Mouse (Mus musculus) hindbrain, embryonic 10.5 days (tissue): ENCODE data around the gene Ncapd2. TPM values are rescaled to one million over a fixed set of nuclear protein-coding genes. Genes with fewer than 3 reads are reported as not detected.

Experiments
- DNase-seq: peaks from one replicate; pipeline ENCODE4 v3.0.0-alpha.2; 2017; ENCODE audit warnings: low spot score
- H3K27ac ChIP-seq: fragments of 300-500 bp; sonication (generic); 2 replicates; pipeline ENCODE4 v1.5.1; 2016; ENCODE audit warnings: mild to moderate bottlenecking, moderate library complexity
- H3K27me3 ChIP-seq: fragments of 300-500 bp; sonication (generic); 2 replicates; pipeline ENCODE4 v1.6.1; 2016; ENCODE audit warnings: mild to moderate bottlenecking; ENCODE audit not compliant: poor library complexity, insufficient read depth, severe bottlenecking
- H3K36me3 ChIP-seq: fragments of 300-500 bp; sonication (generic); 2 replicates; pipeline ENCODE4 v1.6.1; 2016; ENCODE audit warnings: mild to moderate bottlenecking, moderate library complexity
- H3K4me1 ChIP-seq: fragments of 300-500 bp; sonication (generic); replicated peaks from 2 replicates; pipeline ENCODE4 v1.6.1; 2016; ENCODE audit warnings: mild to moderate bottlenecking
- H3K4me3 ChIP-seq: fragments of 300-500 bp; sonication (generic); 2 replicates; pipeline ENCODE4 v1.5.1; 2016; ENCODE audit warnings: mild to moderate bottlenecking, moderate library complexity
- H3K9me3 ChIP-seq: fragments of 300-500 bp; sonication (generic); 2 replicates; pipeline ENCODE4 v1.6.1; 2016; ENCODE audit warnings: mild to moderate bottlenecking, moderate library complexity
- WGBS: fragments of 180-500 bp; shearing (Covaris S2); methylation state at CpG from one replicate; pipeline ENCODE4 v1.1.7; 2016; 5-methylcytosine and 5-hydroxymethylcytosine counted together
- polyA plus RNA-seq: library from polyadenylated mRNA; unstranded; fragments of >200 nt; fragmentation: Nextera tagmentation; extraction: Ambion mirVana; gene quantifications from 2 replicates; pipeline ENCODE4 v1.2.1, GENCODE M21; 2016

Ncapd2 gene
- 199 and 233 TPM in 2 replicates for polyA plus RNA-seq

- under 1% methylated on average over 54 of the region's 54 CpGs for WGBS
- no peaks in the 10 kb centered on the region for H3K9me3 ChIP-seq
- peak within 1 kb of the TSS; percentile 73 for H3K4me3 ChIP-seq
- peak within 1 kb of the TSS; percentile 99 for H3K27ac ChIP-seq
- peaks cover 60% of the 10 kb centered on the region for H3K36me3 ChIP-seq
- DNase-seq, result peak; percentile 99
- no peaks in the 10 kb centered on the region for H3K27me3 ChIP-seq
- H3K4me1 ChIP-seq, result peaks cover 30% of the 10 kb centered on the region
These were observed at the start of gene Ncapd2, which contains the start of gene Mrpl51 for GRCm38 (mm10) chr6:125191332-125192015. Gene Ncapd2, minus strand, starts transcription at chr6:125191701. Gene Mrpl51, plus strand, starts transcription at chr6:125191801.

DNA sequence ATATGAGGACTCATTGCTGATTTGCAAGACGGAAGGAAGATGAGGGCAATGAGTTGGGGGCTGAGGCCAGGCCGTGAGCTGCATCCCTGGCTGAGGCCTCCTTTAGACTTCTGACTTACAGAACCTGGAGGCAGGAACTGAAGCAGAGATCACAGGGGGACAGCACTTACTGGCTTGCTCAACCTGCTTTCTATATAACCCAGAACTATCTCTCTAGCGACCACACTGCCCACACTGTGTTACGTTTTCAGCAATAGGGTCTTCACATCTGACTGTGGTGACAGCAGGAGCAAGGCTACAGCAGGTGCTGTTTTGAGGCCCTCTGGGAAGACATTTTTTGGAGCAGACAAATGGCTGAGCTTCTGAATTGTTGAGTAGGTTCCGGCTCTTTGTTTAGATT lies 49.1 kb upstream of the Ncapd2 start:
- no peak overlapping the region for H3K4me3 ChIP-seq
- H3K27ac ChIP-seq, result no peak overlapping the region
- no peaks in the 10 kb centered on the region for H3K36me3 ChIP-seq
- H3K27me3 ChIP-seq, result no peaks in the 10 kb centered on the region
- 88% methylated on average over 5 of the region's 5 CpGs for WGBS
- no peak for DNase-seq
- H3K4me1 ChIP-seq, result peaks cover 9% of the 10 kb centered on the region
- no peaks in the 10 kb centered on the region for H3K9me3 ChIP-seq

DNA sequence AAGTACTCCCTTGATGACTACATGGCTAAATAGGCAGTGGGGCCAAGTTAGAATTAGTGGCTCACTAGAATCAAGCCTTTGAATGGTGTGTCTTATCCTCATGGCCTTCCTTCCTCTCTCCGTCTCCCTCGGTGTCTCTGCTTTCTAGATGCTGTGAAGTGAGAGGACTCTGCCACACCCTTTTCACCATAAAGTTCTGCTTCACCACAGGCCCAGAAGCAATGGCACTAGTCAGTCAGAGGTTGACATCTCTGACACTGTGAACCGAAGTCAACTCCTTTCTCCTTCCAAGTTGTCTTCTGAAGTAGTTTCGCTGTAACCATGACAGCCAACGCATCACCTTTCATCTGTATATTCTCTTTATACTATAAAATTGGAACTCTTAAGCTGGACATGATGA lies 48.0 kb upstream of the Ncapd2 start:
- H3K27ac ChIP-seq, result no peak overlapping the region
- no peaks in the 10 kb centered on the region for H3K27me3 ChIP-seq
- H3K9me3 ChIP-seq, result no peaks in the 10 kb centered on the region
- DNase-seq, result no peak
- no peaks in the 10 kb centered on the region for H3K36me3 ChIP-seq
- 91% methylated on average over 5 of the region's 5 CpGs for whole genome bisulfite sequencing
- peaks cover 11% of the 10 kb centered on the region for H3K4me1 ChIP-seq
- H3K4me3 ChIP-seq, result no peak overlapping the region

- Histone ChIP-seq H3K27ac (no peak overlapping the region), H3K4me1 (peaks cover 18% of the 10 kb centered on the region), H3K9me3 (no peaks in the 10 kb centered on the region), H3K27me3 (no peaks in the 10 kb centered on the region), H3K4me3 (no peak overlapping the region), H3K36me3 (no peaks in the 10 kb centered on the region)
- WGBS, result 84% methylated on average over 6 of the region's 6 CpGs
- DNase-seq, result no peak
These were observed 46.9 kb upstream of the Ncapd2 start for GRCm38 (mm10) chr6:125238396-125238795.

GRCm38 (mm10) chr6:125237421-125237820 lies 45.9 kb upstream of the Ncapd2 start:
- no peaks in the 10 kb centered on the region for H3K27me3 ChIP-seq

DNA sequence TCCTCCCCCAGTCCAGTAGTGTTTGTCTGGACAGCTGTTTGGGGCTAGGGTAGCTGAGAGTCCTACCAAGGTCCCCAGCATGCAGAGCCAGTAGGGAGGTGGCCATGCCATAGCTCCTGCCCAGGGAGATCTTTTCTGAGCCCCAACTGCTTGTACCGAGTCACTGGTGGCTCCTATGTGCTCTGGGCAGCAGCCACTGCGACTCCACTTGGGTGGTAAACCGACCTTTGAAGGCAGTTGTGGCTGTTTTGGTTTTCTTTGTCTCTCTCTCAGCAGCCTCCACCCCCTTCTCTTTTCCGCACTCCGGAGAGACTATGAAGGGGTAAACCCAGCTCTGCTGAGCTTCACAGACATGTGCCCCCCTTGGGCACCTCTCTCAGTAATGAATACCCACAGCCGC lies 45.3 kb upstream of the Ncapd2 start, which contains the start of gene Cd27:
TSS of gene Cd27 (minus strand) at position 229 of the 400 bp plus-strand sequence.
- no peaks in the 10 kb centered on the region for H3K36me3 ChIP-seq
- peaks cover 31% of the 10 kb centered on the region for H3K4me1 ChIP-seq
- H3K27ac ChIP-seq, result peak within 1 kb of the TSS; percentile 41; the same call in 1 of the 2 replicates
- no peaks in the 10 kb centered on the region for H3K9me3 ChIP-seq
- DNase-seq, result no peak
- H3K4me3 ChIP-seq, result no peak within 1 kb of the TSS
- no peaks in the 10 kb centered on the region for H3K27me3 ChIP-seq
- 32% methylated on average over 6 of the region's 6 CpGs for WGBS

More at GRCm38 (mm10) chr6:125237421-125237820, 45.9 kb upstream of the Ncapd2 start:
- H3K4me1 ChIP-seq, result peaks cover 25% of the 10 kb centered on the region
- H3K4me3 ChIP-seq, result no peak overlapping the region
- WGBS, result 88% methylated on average over 4 of the region's 4 CpGs
- H3K9me3 ChIP-seq, result no peaks in the 10 kb centered on the region
- DNase-seq, result no peak
- no peaks in the 10 kb centered on the region for H3K36me3 ChIP-seq
- no peak overlapping the region for H3K27ac ChIP-seq

- Histone ChIP-seq H3K36me3 (no peaks in the 10 kb centered on the region), H3K4me3 (no peak overlapping the region), H3K27ac (no peak overlapping the region; the same call in 1 of the 2 replicates), H3K27me3 (no peaks in the 10 kb centered on the region), H3K9me3 (no peaks in the 10 kb centered on the region), H3K4me1 (peaks cover 36% of the 10 kb centered on the region)
- WGBS, result 63% methylated on average over 6 of the region's 6 CpGs
- DNase-seq, result no peak
These were observed 44.8 kb upstream of the Ncapd2 start for GRCm38 (mm10) chr6:125236341-125236740.

DNA sequence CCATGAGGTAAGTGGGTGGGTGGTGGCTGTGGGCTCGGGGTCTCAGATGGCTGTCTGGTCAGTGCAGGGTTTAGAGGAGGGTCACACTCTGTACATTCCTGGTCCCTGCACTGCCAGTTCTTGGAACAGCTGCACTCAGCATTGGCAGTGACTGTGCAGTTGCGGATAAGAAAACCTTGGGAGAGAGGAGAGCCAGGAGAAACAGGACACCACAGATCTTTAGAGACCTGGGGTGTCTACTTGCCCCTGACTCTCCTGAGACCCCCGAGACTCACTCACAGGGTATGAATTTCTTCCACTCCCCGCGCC lies 43.0 kb upstream of the Ncapd2 start:
- WGBS, result 75% methylated on average over 5 of the region's 5 CpGs
- H3K27ac ChIP-seq, result no peak overlapping the region

GRCm38 (mm10) chr6:125233816-125234519 lies 42.5 kb upstream of the Ncapd2 start:
- Histone ChIP-seq H3K27me3 (no peaks in the 10 kb centered on the region), H3K4me3 (no peak overlapping the region), H3K4me1 (peaks cover 47% of the 10 kb centered on the region), H3K36me3 (no peaks in the 10 kb centered on the region), H3K9me3 (no peaks in the 10 kb centered on the region), H3K27ac (no peak overlapping the region; the same call in 1 of the 2 replicates)
- DNase-seq, result no peak
- WGBS, result 69% methylated on average over 7 of the region's 7 CpGs

More for the DNA sequence above, 43.0 kb upstream of the Ncapd2 start:
- DNase-seq, result no peak
- H3K36me3 ChIP-seq, result no peaks in the 10 kb centered on the region
- no peaks in the 10 kb centered on the region for H3K27me3 ChIP-seq
- peaks cover 47% of the 10 kb centered on the region for H3K4me1 ChIP-seq
- no peaks in the 10 kb centered on the region for H3K9me3 ChIP-seq
- H3K4me3 ChIP-seq, result no peak overlapping the region

GRCm38 (mm10) chr6:125232516-125232915 lies 41.0 kb upstream of the Ncapd2 start:
- DNase-seq, result no peak
- no peaks in the 10 kb centered on the region for H3K36me3 ChIP-seq
- no peaks in the 10 kb centered on the region for H3K9me3 ChIP-seq
- 86% methylated on average over 6 of the region's 6 CpGs for whole genome bisulfite sequencing
- no peak overlapping the region for H3K4me3 ChIP-seq
- no peak overlapping the region for H3K27ac ChIP-seq
- H3K4me1 ChIP-seq, result peaks cover 49% of the 10 kb centered on the region
- no peaks in the 10 kb centered on the region for H3K27me3 ChIP-seq

DNA sequence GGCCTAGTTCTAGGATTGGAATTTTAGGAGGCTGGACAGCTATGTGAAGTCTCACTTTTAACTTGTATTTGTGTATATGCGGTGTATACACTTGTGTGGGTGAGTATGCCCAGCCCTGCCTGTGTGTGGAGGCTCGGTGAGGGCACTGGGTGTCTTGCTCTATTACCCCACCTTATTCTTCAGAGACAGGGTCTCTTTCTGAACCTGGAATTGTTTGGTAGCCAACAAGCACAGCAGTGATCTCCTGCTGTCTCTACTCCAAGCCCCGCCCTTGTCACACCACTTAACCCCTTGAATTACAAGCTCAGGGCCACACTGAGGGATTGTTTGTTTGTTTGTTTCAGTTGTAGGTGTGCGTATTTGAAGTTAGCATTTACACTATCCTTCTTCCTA lies 40.5 kb upstream of the Ncapd2 start:
- H3K4me1 ChIP-seq, result peaks cover 49% of the 10 kb centered on the region
- H3K36me3 ChIP-seq, result no peaks in the 10 kb centered on the region
- H3K27ac ChIP-seq, result peak overlapping the region; percentile 86
- no peaks in the 10 kb centered on the region for H3K9me3 ChIP-seq
- 49% methylated on average over 4 of the region's 4 CpGs for WGBS
- H3K4me3 ChIP-seq, result peak overlapping the region; percentile 53
- H3K27me3 ChIP-seq, result no peaks in the 10 kb centered on the region
- DNase-seq, result no peak

DNA sequence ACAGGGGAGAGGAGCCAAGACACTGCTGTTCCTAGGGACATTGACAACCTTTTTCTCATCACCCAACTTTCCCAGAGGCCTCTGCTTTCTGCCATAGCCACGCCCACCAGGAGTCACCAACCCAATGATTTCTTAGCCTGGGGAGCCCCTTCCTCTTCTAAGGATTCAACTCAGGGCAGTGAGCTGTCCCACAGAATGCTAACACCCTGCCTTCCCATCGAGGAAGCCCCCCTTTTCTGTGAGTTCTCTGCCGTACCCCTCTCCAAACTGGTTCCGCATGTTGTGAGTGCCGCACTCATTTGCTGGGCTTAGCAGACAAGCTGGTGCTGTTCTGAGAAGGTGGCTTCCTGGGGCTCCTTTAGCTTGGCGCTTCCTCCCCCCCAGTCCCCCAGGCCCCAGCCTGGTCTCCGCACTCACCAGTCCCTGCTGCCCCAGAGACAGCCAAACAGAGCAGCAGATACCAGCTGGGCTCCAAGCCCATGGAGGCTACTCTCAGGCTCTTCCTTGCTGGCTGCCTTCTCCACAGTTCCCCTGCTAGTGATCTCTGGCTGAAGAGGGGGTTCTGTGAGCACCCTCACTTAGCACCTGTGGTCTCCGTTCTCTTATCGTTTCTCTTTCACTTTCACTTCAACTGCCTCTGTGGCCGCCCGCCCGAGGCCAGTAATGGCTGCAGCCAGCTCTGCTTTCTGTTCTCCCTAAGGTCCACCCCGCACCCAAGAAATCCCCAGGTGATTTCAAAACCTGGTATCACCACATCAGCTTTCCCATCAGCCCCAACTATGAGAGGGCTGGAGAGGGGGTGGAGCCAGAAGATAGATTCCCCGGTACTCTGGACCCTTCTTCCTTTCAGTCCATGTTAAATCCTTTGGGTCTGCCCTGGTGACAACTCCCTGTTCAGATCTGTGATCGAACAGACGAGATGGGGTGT lies 39.9 kb upstream of the Ncapd2 start, which contains the start of gene Tapbpl:
TSS of gene Tapbpl (minus strand) at position 744 of the 928 bp plus-strand sequence.
- Histone ChIP-seq H3K36me3 (no peaks in the 10 kb centered on the region), H3K27ac (peak within 1 kb of the TSS; percentile 86), H3K4me3 (peak within 1 kb of the TSS; percentile 53), H3K9me3 (no peaks in the 10 kb centered on the region), H3K4me1 (peaks cover 43% of the 10 kb centered on the region), H3K27me3 (no peaks in the 10 kb centered on the region)
- 10% methylated on average over 16 of the region's 16 CpGs for WGBS
- DNase-seq, result peak; percentile 43
